In genomic region chr13:16017338-16017737, GRCm38 (mm10) we compare ENCODE assay signal across 8 mouse cellular contexts. TPM values are rescaled to one million over a fixed set of nuclear protein-coding genes. Genes with fewer than 3 reads are reported as not detected.
DNase-seq lines count a peak whose midpoint lies in the region; ATAC-seq and TF ChIP-seq lines count a peak whose summit lies in the region.

No protein-coding gene starts in this region.

- H3K27me3 ChIP-seq in liver, adult 2 months (ENCODE audit: control insufficient read depth, insufficient read depth, low read length), result no peaks in the 10 kb centered on the region
- no peaks in the 10 kb centered on the region for H3K27me3 ChIP-seq in embryonic facial prominence, embryonic 14.5 days (replicated peaks; ENCODE audit: control insufficient read depth, insufficient read depth, low read length)
- peaks cover 10% of the 10 kb centered on the region; the same call in 1 of the 2 replicates for H3K27me3 ChIP-seq in intestine, postnatal 0 days (replicated peaks; ENCODE audit: control insufficient read depth, insufficient read depth, low read length)
- H3K27me3 ChIP-seq in neural tube, embryonic 13.5 days, result peaks cover 56% of the 10 kb centered on the region

- TF ChIP-seq CTCF in liver, adult 2 months (IDR thresholded peaks at IDR 0.05; ENCODE audit: low read depth, low read length), result no peak
- no peak for TF ChIP-seq CTCF in intestine, postnatal 0 days (IDR thresholded peaks at IDR 0.05; ENCODE audit: low read depth)

- no peak for TF ChIP-seq POLR2A in liver, adult 2 months (IDR thresholded peaks at IDR 0.05; ENCODE audit: extremely low read depth, insufficient read depth, low read length)

- peak overlapping the region; percentile 48 for H3K4me3 ChIP-seq in liver, adult 2 months (ENCODE audit: insufficient read depth, low read depth, low read length)
- peak overlapping the region; percentile 53 for H3K4me3 ChIP-seq in embryonic facial prominence, embryonic 14.5 days (ENCODE audit: low read depth, low read length)
- peak overlapping the region; percentile 39 for H3K4me3 ChIP-seq in intestine, postnatal 0 days (ENCODE audit: low read depth, low read length)
- H3K4me3 ChIP-seq in neural tube, embryonic 13.5 days, result peak overlapping the region; percentile 34

- H3K4me2 ChIP-seq in embryonic facial prominence, embryonic 14.5 days (ENCODE audit: low read depth, low read length), result peak overlapping the region; percentile 82
- H3K4me2 ChIP-seq in intestine, postnatal 0 days (replicated peaks; ENCODE audit: low read depth), result peak overlapping the region; percentile 56
- peak overlapping the region; percentile 64 for H3K4me2 ChIP-seq in neural tube, embryonic 13.5 days

- H3K9me3 ChIP-seq in embryonic facial prominence, embryonic 14.5 days (ENCODE audit: control insufficient read depth, low read length), result no peaks in the 10 kb centered on the region
- no peaks in the 10 kb centered on the region for H3K9me3 ChIP-seq in intestine, postnatal 0 days (ENCODE audit: control insufficient read depth)
- no peaks in the 10 kb centered on the region for H3K9me3 ChIP-seq in neural tube, embryonic 13.5 days

- peak; percentile 24; the same call in 1 of the 2 replicates for ATAC-seq in embryonic facial prominence, embryonic 14.5 days (ENCODE audit: low read depth)
- no peak for ATAC-seq in intestine, postnatal 0 days
- ATAC-seq in neural tube, embryonic 13.5 days (ENCODE audit: low read depth), result no peak

- peaks cover 6% of the 10 kb centered on the region; the same call in 1 of the 2 replicates for H3K79me2 ChIP-seq in liver, adult 2 months (ENCODE audit: control insufficient read depth, insufficient read depth, low read length)

- no peak for DNase-seq in liver, adult 2 months (ENCODE audit: extremely low read depth, low read depth, low spot score)
- no peak for DNase-seq in liver
- no peak for DNase-seq in embryonic facial prominence, embryonic 14.5 days (ENCODE audit: low spot score)
- no peak for DNase-seq in layer of hippocampus, adult 11-12 months (ENCODE audit: low spot score)
- DNase-seq in adrenal gland, adult 8-10 months, result no peak
- DNase-seq in left cerebral cortex, adult 18-20 months (ENCODE audit: low spot score in 2 of 2), result no peak

- 0 out of 2 replicates have a peak overlapping the region, but pooled peaks have one; percentile 11 for H3K9ac ChIP-seq in liver, adult 2 months (ENCODE audit: low read depth, low read length)
- peak overlapping the region; percentile 74 for H3K9ac ChIP-seq in embryonic facial prominence, embryonic 14.5 days (ENCODE audit: low read depth, low read length)
- H3K9ac ChIP-seq in intestine, postnatal 0 days (ENCODE audit: low read depth, low read length), result peak overlapping the region; percentile 34; the same call in 1 of the 2 replicates
- peak overlapping the region; percentile 61 for H3K9ac ChIP-seq in neural tube, embryonic 13.5 days

- H3K4me1 ChIP-seq in liver, adult 2 months (ENCODE audit: control insufficient read depth, insufficient read depth, low read length), result peaks cover 5% of the 10 kb centered on the region
- H3K4me1 ChIP-seq in embryonic facial prominence, embryonic 14.5 days (ENCODE audit: control insufficient read depth, insufficient read depth, low read length), result 0 out of 2 replicates have a peak, but pooled peaks cover 3% of the 10 kb centered on the region
- no peaks in the 10 kb centered on the region for H3K4me1 ChIP-seq in intestine, postnatal 0 days (replicated peaks; ENCODE audit: control insufficient read depth, insufficient read depth, low read length)
- H3K4me1 ChIP-seq in neural tube, embryonic 13.5 days (replicated peaks), result peaks cover 13% of the 10 kb centered on the region

- H3K27ac ChIP-seq in liver, adult 2 months (replicated peaks; ENCODE audit: insufficient read depth, low read depth, low read length), result no peak overlapping the region
- peak overlapping the region; percentile 73 for H3K27ac ChIP-seq in embryonic facial prominence, embryonic 14.5 days (replicated peaks; ENCODE audit: low read depth, low read length)
- H3K27ac ChIP-seq in intestine, postnatal 0 days (ENCODE audit: low read depth, low read length), result no peak overlapping the region
- H3K27ac ChIP-seq in neural tube, embryonic 13.5 days (replicated peaks), result no peak overlapping the region

- 57% methylated on average over 20 of the region's 20 CpGs for WGBS in liver, adult 2 months
- WGBS in embryonic facial prominence, embryonic 14.5 days, result under 1% methylated on average over 20 of the region's 20 CpGs
- 2% methylated on average over 20 of the region's 20 CpGs for WGBS in intestine, postnatal 0 days
- WGBS in neural tube, embryonic 13.5 days, result under 1% methylated on average over 20 of the region's 20 CpGs

- peaks cover 3% of the 10 kb centered on the region for H3K36me3 ChIP-seq in liver, adult 2 months (ENCODE audit: control insufficient read depth, insufficient read depth, low read length)
- no peaks in the 10 kb centered on the region for H3K36me3 ChIP-seq in embryonic facial prominence, embryonic 14.5 days (ENCODE audit: control insufficient read depth, insufficient read depth, low read length)
- H3K36me3 ChIP-seq in intestine, postnatal 0 days (ENCODE audit: control insufficient read depth, insufficient read depth), result no peaks in the 10 kb centered on the region
- H3K36me3 ChIP-seq in neural tube, embryonic 13.5 days, result no peaks in the 10 kb centered on the region

RNA-seq across cellular contexts. Expression of gene Inhba, which starts 5.7 kb away (rescaled TPM):
- 1.5 and 1.7 TPM in 2 replicates for total RNA-seq in liver, adult 2 months (2014; rRNA removed)
- 1.7 and 5.1 TPM in 2 replicates for polyA plus RNA-seq in liver, adult 2 months (2012; rRNA removed)
- polyA plus RNA-seq in embryonic facial prominence, embryonic 14.5 days (2014; fragmentation: Nextera tagmentation; extraction: Ambion mirVana), result 9.5 and 13.4 TPM in 2 replicates
- 3.1 and 3.8 TPM in 2 replicates for polyA plus RNA-seq in intestine, postnatal 0 days (2015; fragmentation: Nextera tagmentation; extraction: Ambion mirVana)
- 0.84 and 2.5 TPM in 2 replicates for polyA plus RNA-seq in neural tube, embryonic 13.5 days (2015; fragmentation: Nextera tagmentation; extraction: Ambion mirVana)
- 1 to 10 TPM; 1.2 to 2.2 (median 1.9) TPM for total RNA-seq in adrenal gland, adult 8-10 months (2022)
- total RNA-seq in left cerebral cortex, adult 18-20 months (2021), result 10 to 100 TPM; 15.2 to 28.4 TPM

Comparison
In these comparisons a context has a peak if more than half of its experiments do, and no peak if none do; other contexts are left out.
1. H3K9ac ChIP-seq: peak in every context shown above with its lines; median percentile 74 in embryonic facial prominence, embryonic 14.5 days; 61 in neural tube, embryonic 13.5 days; 34 in intestine, postnatal 0 days; 11 in liver, adult 2 months.